Mouse (Mus musculus) urinary bladder, postnatal 10 days (tissue): ENCODE measurements around the gene 4930556J24Rik.
"Not testable (repeated sequence)": the region's sequence is repeated elsewhere in the genome, so short reads cannot be mapped to it uniquely, and the experiment has no call there.

Experiments
- DNase-seq: peaks from one replicate; pipeline ENCODE4 v3.0.0; 2022; ENCODE audit warnings: low spot score

4930556J24Rik gene

GRCm38 (mm10) chr11:3973081-3973480, 3.5 kb downstream of the 4930556J24Rik start:
- DNase-seq, result no peak

GRCm38 (mm10) chr11:3970361-3970760, 6.2 kb downstream of the 4930556J24Rik start:
- no peak for DNase-seq

GRCm38 (mm10) chr11:3969837-3970236, 6.7 kb downstream of the 4930556J24Rik start:
- no peak for DNase-seq

GRCm38 (mm10) chr11:3964416-3965172, 12.0 kb downstream of the 4930556J24Rik start:
- DNase-seq, result no peak

- DNase-seq, result no peak
These were observed 12.8 kb downstream of the 4930556J24Rik start, which contains the start of gene Pes1 for GRCm38 (mm10) chr11:3963610-3964415. Pes1 (plus strand) TSS chr11:3963975.

GRCm38 (mm10) chr11:3963155-3963554, 13.4 kb downstream of the 4930556J24Rik start:
- no peak for DNase-seq

GRCm38 (mm10) chr11:3961761-3962160, 14.8 kb downstream of the 4930556J24Rik start:
- no peak for DNase-seq

GRCm38 (mm10) chr11:3960901-3961300, 15.7 kb downstream of the 4930556J24Rik start:
- no peak for DNase-seq

- DNase-seq, result not testable (repeated sequence)
These were observed 21.2 kb downstream of the 4930556J24Rik start for GRCm38 (mm10) chr11:3955371-3955770.

- not testable (repeated sequence) for DNase-seq
These were observed 21.7 kb downstream of the 4930556J24Rik start for GRCm38 (mm10) chr11:3954876-3955275.

- no peak for DNase-seq
These were observed 30.2 kb downstream of the 4930556J24Rik start for GRCm38 (mm10) chr11:3946386-3946785.

GRCm38 (mm10) chr11:3941371-3941770, 35.2 kb downstream of the 4930556J24Rik start:
- no peak for DNase-seq

GRCm38 (mm10) chr11:3937321-3937874, 39.2 kb downstream of the 4930556J24Rik start:
- DNase-seq, result no peak

- DNase-seq, result no peak
These were observed 40.3 kb downstream of the 4930556J24Rik start for GRCm38 (mm10) chr11:3936318-3936717.

- no peak for DNase-seq
These were observed 41.4 kb downstream of the 4930556J24Rik start for GRCm38 (mm10) chr11:3935135-3935534.

- DNase-seq, result no peak
These were observed 42.8 kb downstream of the 4930556J24Rik start for GRCm38 (mm10) chr11:3933756-3934285.

- DNase-seq, result no peak
These were observed 44.9 kb downstream of the 4930556J24Rik start, which contains the start of gene Tcn2 for GRCm38 (mm10) chr11:3931511-3932211. Tcn2 (minus strand) TSS chr11:3932159.

GRCm38 (mm10) chr11:3930931-3931330, 45.6 kb downstream of the 4930556J24Rik start:
- DNase-seq, result no peak

GRCm38 (mm10) chr11:3930019-3930418, 46.6 kb downstream of the 4930556J24Rik start:
- no peak for DNase-seq

GRCm38 (mm10) chr11:3925916-3926315, 50.7 kb downstream of the 4930556J24Rik start:
- DNase-seq, result no peak

GRCm38 (mm10) chr11:3922731-3923130, 53.8 kb downstream of the 4930556J24Rik start:
- DNase-seq, result no peak

- no peak for DNase-seq
These were observed 54.5 kb downstream of the 4930556J24Rik start for GRCm38 (mm10) chr11:3922115-3922514.
